Mouse (Mus musculus) induced T-regulatory cell, adult 2 months (primary cell): ENCODE data around the gene Sgsm2.
A peak's percentile ranks its signal among the peaks of the same experiment; 100 is the strongest.

ENCODE experiments used
- DNase-seq: peaks from one replicate; pipeline ENCODE4 v3.0.0-alpha.2; 2012; ENCODE audit warnings: low read depth

The Sgsm2 gene

GRCm38 (mm10) chr11:74896901-74897677, at the start of gene Sgsm2:
Gene Sgsm2, minus strand, starts transcription at chr11:74897060.
- peak; percentile 75 for DNase-seq

- DNase-seq, result peak; percentile 78
Observed at GRCm38 (mm10) chr11:74946348-74946747, 49.5 kb upstream of the Sgsm2 start.

- no peak for DNase-seq
Observed at GRCm38 (mm10) chr11:74930391-74930790, 33.5 kb upstream of the Sgsm2 start.

- DNase-seq, result no peak
Observed at GRCm38 (mm10) chr11:74929111-74929510, 32.3 kb upstream of the Sgsm2 start.

- peak; percentile 20 for DNase-seq
Observed at GRCm38 (mm10) chr11:74927236-74927725, 30.4 kb upstream of the Sgsm2 start.

- DNase-seq, result peak; percentile 89
Observed at GRCm38 (mm10) chr11:74926388-74927005, 29.6 kb upstream of the Sgsm2 start.

GRCm38 (mm10) chr11:74925577-74926387, 28.9 kb upstream of the Sgsm2 start, which contains the start of the genes Smg6 and Srr:
Gene Smg6, plus strand, starts transcription at chr11:74925823.
Gene Srr, minus strand, starts transcription at chr11:74925948.
- peak; percentile 98 for DNase-seq

- DNase-seq, result peak; percentile 70
Observed at GRCm38 (mm10) chr11:74924149-74924548, 27.3 kb upstream of the Sgsm2 start.

GRCm38 (mm10) chr11:74919249-74919648, 22.4 kb upstream of the Sgsm2 start:
- DNase-seq, result no peak

- DNase-seq, result no peak
Observed at GRCm38 (mm10) chr11:74912492-74912891, 15.6 kb upstream of the Sgsm2 start.

- no peak for DNase-seq
Observed at GRCm38 (mm10) chr11:74909978-74910377, 13.1 kb upstream of the Sgsm2 start.

- no peak for DNase-seq
Observed at GRCm38 (mm10) chr11:74908618-74909399, 11.9 kb upstream of the Sgsm2 start.

GRCm38 (mm10) chr11:74907850-74908249, 11.0 kb upstream of the Sgsm2 start:
- no peak for DNase-seq

- no peak for DNase-seq
Observed at GRCm38 (mm10) chr11:74902416-74902815, 5.6 kb upstream of the Sgsm2 start.

GRCm38 (mm10) chr11:74901555-74901954, 4.7 kb upstream of the Sgsm2 start:
- DNase-seq, result no peak

- no peak for DNase-seq
Observed at GRCm38 (mm10) chr11:74898517-74898827, 1.6 kb upstream of the Sgsm2 start.

GRCm38 (mm10) chr11:74897678-74898516, 1.0 kb upstream of the Sgsm2 start, which contains the start of gene Tsr1:
Gene Tsr1, plus strand, starts transcription at chr11:74898071.
- peak; percentile 94 for DNase-seq

GRCm38 (mm10) chr11:74895980-74896900, 620 bp downstream of the Sgsm2 start:
- peak; percentile 73 for DNase-seq

GRCm38 (mm10) chr11:74894619-74895018, 2.2 kb downstream of the Sgsm2 start:
- DNase-seq, result no peak

- DNase-seq, result no peak
Observed at GRCm38 (mm10) chr11:74883098-74883497, 13.8 kb downstream of the Sgsm2 start.
